Mouse (Mus musculus) G1E (cell line): Measurements from ENCODE around the gene Dpp4. TPM values are rescaled to one million over a fixed set of nuclear protein-coding genes. Genes with fewer than 3 reads are reported as not detected.

ENCODE experiments used
- ATAC-seq: 2 replicates; pipeline ENCODE4 v1.8.0; 2016; ENCODE audit warnings: mild to moderate bottlenecking; ENCODE audit not compliant: insufficient number of reproducible peaks, poor library complexity, low FRiP score, severe bottlenecking; ENCODE audit errors: extremely low read depth
- DNase-seq: peaks from one replicate; pipeline ENCODE4 v3.0.0; 2012; ENCODE audit warnings: low spot score
- H3K27me3 ChIP-seq: 2 replicates; pipeline ENCODE4 v1.6.1; 2012; ENCODE audit warnings: mild to moderate bottlenecking, low read length, inconsistent platforms; ENCODE audit not compliant: insufficient read depth
- H3K36me3 ChIP-seq: replicated peaks from 2 replicates; pipeline ENCODE3; 2012; ENCODE audit warnings: mild to moderate bottlenecking, inconsistent platforms
- H3K4me1 ChIP-seq: 2 replicates; pipeline ENCODE4 v1.6.1; 2012; ENCODE audit warnings: low read depth, low read length, inconsistent platforms, mixed read lengths; ENCODE audit not compliant: insufficient read depth
- H3K4me3 ChIP-seq: 2 replicates; pipeline ENCODE4 v1.5.1; 2012; ENCODE audit warnings: low read depth, mild to moderate bottlenecking, inconsistent platforms, low read length, moderate library complexity, mixed read lengths
- H3K9me3 ChIP-seq: replicated peaks from 2 replicates; pipeline ENCODE4 v1.6.1; 2012; ENCODE audit warnings: inconsistent platforms
- CTCF ChIP-seq: IDR thresholded peaks from 2 replicates; pipeline ENCODE4 v1.5.1; 2012; ENCODE audit warnings: low read depth, low read length, inconsistent platforms, mixed read lengths
- GATA1 ChIP-seq: IDR thresholded peaks from 2 replicates; pipeline ENCODE4 v1.6.1; 2012; ENCODE audit warnings: borderline replicate concordance, low read length, inconsistent platforms, mixed read lengths
- GATA2 ChIP-seq: IDR thresholded peaks from 2 replicates; pipeline ENCODE4 v1.6.1; 2012; ENCODE audit warnings: low read depth, low read length, inconsistent platforms, borderline replicate concordance
- POLR2AphosphoS5 ChIP-seq: IDR thresholded peaks from 2 replicates; pipeline ENCODE4 v1.6.1; 2012; ENCODE audit warnings: low read depth, low read length, inconsistent platforms; ENCODE audit not compliant: insufficient replicate concordance
- TAL1 ChIP-seq: conservative IDR thresholded peaks from 2 replicates; pipeline ENCODE4 v1.6.1; 2012; ENCODE audit warnings: low read depth, low read length, inconsistent platforms, mixed read lengths
- polyA plus RNA-seq: library from polyadenylated mRNA; stranded (reverse); fragments of >175 nt; gene quantifications from 2 replicates; pipeline ENCODE4 v1.2.3, GENCODE M21; 2012
- total RNA-seq, 2 experiments: library from RNA; stranded (forward) in 1 of 2; stranded (reverse) in 1 of 2; fragments of 200-1000 nt in 1 of 2; fragments of >200 nt in 1 of 2; fragmentation: Nextera tagmentation in 1 of 2; gene quantifications; 2 replicates each; pipeline ENCODE4 v1.2.3; 2014 to 2017

Gene Dpp4
- total and polyA plus RNA-seq, 3 experiments: 0.04 to 2.3 (median 0.27) TPM

DNA sequence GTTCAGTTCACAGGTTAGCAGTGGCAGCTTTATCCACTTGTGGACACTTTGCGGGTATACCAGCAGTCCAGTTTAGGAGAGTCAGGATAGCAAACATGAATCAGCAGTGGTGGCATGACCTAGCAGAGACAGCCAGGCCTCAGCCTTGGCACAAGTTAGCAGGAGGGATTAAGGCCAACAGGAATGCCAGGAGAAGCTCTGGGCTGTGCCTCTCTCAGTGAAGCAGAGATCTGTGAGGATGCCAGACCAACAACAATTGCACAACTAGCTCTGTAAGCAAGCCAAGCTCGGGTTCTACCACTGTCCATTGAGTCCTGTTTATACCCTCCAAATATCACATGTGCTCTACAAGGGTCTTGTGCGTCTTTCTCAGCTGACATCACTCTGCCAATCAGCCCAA, 13.9 kb upstream of the Dpp4 start:
- H3K4me3 ChIP-seq: no peak overlapping the region
- no peaks in the 10 kb centered on the region for H3K27me3 ChIP-seq
- H3K36me3 ChIP-seq: no peaks in the 10 kb centered on the region
- H3K4me1 ChIP-seq: peaks cover 10% of the 10 kb centered on the region
- TF ChIP-seq TAL1 (no peak), GATA2 (no peak), POLR2AphosphoS5 (no peak), CTCF (no peak), GATA1 (no peak)
- DNase-seq: no peak
- ATAC-seq: no peak
- H3K9me3 ChIP-seq: no peaks in the 10 kb centered on the region

DNA sequence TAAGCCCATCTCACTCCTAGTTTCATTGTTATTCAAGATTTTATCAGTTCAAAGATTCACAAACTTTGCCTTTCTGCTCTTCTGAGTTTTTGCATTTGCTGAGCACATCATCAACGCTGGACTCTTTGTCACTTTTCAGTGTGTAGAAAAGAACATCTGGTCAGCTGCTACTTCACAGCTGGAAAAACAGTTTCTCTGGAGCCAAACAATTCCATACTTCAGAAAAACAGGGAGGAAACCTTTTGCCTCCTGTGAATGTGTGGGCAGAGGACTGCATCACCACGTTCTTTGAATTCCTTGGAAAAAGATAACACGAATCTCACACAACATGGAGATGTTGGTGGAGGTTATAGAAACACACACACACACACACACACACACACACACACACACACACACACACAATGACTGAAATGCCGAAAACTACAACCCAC, 11.3 kb upstream of the Dpp4 start:
- Histone ChIP-seq H3K36me3 (no peaks in the 10 kb centered on the region), H3K9me3 (no peaks in the 10 kb centered on the region), H3K4me1 (peaks cover 24% of the 10 kb centered on the region), H3K27me3 (no peaks in the 10 kb centered on the region), H3K4me3 (no peak overlapping the region)
- ATAC-seq (no peak), DNase-seq (no peak)
- no peak for TF ChIP-seq TAL1
- TF ChIP-seq POLR2AphosphoS5: no peak
- no peak for TF ChIP-seq CTCF
- TF ChIP-seq GATA2: no peak
- TF ChIP-seq GATA1: no peak

DNA sequence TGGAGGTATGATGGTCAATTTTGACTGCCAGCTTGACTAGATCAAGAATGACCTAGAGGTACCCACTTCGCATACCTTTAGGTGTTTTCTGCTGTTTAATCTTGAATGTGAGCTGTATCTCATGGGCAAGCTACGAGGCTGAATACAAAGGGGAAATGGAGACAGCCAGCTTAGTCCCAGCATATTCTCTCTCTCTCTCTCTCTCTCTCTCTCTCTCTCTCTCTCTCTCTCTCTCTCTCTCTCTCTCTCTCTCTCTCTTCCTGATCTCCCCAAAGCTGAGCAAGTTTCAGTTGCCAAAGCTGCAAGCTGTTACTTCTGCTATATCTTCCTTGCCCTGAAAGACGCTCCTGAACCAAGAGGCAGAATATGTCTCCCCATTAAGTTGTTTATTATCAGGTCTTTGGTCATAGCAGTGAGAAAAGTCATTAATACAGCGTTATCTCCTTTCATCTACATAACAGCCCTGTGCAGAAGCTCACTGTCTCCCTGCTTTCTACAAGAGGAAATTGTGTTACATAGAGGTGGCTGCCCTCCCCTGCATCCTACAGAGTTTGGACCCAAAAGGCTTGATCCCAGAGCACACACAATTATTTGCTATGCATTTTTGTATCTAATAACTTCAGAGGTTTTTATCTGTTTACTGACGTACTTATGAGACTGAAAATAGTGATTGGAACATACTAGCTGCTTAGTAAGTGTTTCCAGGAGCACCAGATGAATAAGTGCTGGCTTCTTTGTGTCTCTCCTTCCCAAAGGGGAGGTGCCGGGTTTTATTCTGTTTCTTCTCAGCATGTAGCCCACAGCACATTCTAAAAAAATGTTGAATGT, 10.7 kb upstream of the Dpp4 start:
- no peak for TF ChIP-seq CTCF
- TF ChIP-seq GATA2: no peak
- TF ChIP-seq GATA1: no peak
- no peak for TF ChIP-seq TAL1
- TF ChIP-seq POLR2AphosphoS5: no peak
- H3K36me3 ChIP-seq: no peaks in the 10 kb centered on the region
- no peak overlapping the region for H3K4me3 ChIP-seq
- DNase-seq (no peak), ATAC-seq (peak; percentile 67; the same call in 1 of the 2 replicates)
- H3K9me3 ChIP-seq: no peaks in the 10 kb centered on the region
- H3K27me3 ChIP-seq: no peaks in the 10 kb centered on the region
- H3K4me1 ChIP-seq: peaks cover 24% of the 10 kb centered on the region

DNA sequence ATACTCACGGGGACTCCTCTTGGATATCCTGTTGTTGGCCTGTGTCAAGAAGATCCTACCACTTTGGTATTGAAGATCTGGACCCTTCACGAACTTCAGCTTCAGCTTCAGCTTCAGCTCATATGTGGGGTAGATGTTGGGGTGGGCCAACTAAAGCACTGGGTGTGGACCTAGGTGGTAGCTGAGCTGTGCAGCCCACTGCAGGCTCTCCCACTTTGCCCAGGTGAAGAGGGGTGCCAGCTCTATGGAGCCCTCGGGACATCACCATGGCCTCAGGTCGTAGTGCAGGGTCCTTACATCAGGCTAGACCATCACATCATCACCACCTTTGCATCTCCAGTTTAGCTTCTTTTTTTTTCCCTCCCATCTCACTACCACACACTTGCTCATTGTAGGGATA, 9.2 kb upstream of the Dpp4 start:
- H3K4me1 ChIP-seq: peaks cover 24% of the 10 kb centered on the region
- no peaks in the 10 kb centered on the region for H3K9me3 ChIP-seq
- ATAC-seq (no peak), DNase-seq (no peak)
- no peak for TF ChIP-seq POLR2AphosphoS5
- no peak for TF ChIP-seq TAL1
- no peak for TF ChIP-seq GATA2
- no peak for TF ChIP-seq GATA1
- no peak for TF ChIP-seq CTCF
- H3K4me3 ChIP-seq: no peak overlapping the region
- H3K36me3 ChIP-seq: no peaks in the 10 kb centered on the region
- no peaks in the 10 kb centered on the region for H3K27me3 ChIP-seq

DNA sequence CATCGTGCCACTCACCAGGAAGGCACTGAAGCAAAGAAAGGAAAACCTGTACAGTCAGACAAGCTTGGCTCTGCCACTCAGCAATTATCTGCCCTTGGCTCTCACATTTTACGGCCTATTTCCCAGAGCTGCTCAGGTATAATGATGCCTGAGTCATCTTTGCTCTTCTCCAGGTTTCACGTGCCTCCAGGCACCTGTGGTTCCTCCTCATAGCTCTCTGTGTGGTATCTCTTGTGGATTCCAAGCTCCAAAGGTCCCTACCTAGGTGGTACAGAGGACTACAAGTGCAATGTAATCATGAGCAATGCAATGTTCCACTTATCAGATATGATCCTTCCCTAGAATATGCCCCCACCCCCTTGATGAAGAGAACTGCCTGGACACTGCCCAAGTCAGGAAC, 8.0 kb upstream of the Dpp4 start:
- no peak for TF ChIP-seq CTCF
- Histone ChIP-seq H3K9me3 (no peaks in the 10 kb centered on the region), H3K4me3 (no peak overlapping the region), H3K36me3 (no peaks in the 10 kb centered on the region), H3K27me3 (no peaks in the 10 kb centered on the region), H3K4me1 (peaks cover 24% of the 10 kb centered on the region)
- no peak for ATAC-seq
- DNase-seq: no peak

DNA sequence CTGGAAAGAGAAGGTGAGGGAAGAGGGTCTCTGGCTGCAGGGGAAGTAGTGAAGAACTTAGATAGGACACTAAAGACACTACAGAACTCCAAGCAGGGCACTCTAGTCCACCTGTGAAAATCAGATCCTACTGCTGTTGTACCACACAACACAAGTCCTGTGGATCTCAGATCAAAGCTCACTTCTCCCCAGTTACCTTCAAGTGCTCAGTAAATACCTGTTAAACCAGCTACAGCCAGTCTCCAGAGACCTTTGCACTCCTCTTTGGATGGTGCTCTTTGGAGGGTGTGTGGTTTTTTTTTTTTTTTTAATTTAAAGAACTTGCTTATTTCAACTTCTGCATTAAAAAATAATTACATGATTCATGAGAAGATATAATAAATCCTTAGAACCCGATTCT, 5.2 kb upstream of the Dpp4 start:
- no peak overlapping the region for H3K4me3 ChIP-seq
- H3K4me1 ChIP-seq: peaks cover 14% of the 10 kb centered on the region
- H3K36me3 ChIP-seq: no peaks in the 10 kb centered on the region
- DNase-seq: no peak
- H3K27me3 ChIP-seq: no peaks in the 10 kb centered on the region
- no peaks in the 10 kb centered on the region for H3K9me3 ChIP-seq
- TF ChIP-seq POLR2AphosphoS5 (no peak), CTCF (no peak), GATA2 (no peak), TAL1 (no peak), GATA1 (no peak)
- ATAC-seq: no peak
